Mouse (Mus musculus): ENCODE data around the gene Smad1.
"Not testable (repeated sequence)": the region's sequence is repeated elsewhere in the genome, so short reads cannot be mapped to it uniquely, and the experiment has no call there.

Gene Smad1

DNA sequence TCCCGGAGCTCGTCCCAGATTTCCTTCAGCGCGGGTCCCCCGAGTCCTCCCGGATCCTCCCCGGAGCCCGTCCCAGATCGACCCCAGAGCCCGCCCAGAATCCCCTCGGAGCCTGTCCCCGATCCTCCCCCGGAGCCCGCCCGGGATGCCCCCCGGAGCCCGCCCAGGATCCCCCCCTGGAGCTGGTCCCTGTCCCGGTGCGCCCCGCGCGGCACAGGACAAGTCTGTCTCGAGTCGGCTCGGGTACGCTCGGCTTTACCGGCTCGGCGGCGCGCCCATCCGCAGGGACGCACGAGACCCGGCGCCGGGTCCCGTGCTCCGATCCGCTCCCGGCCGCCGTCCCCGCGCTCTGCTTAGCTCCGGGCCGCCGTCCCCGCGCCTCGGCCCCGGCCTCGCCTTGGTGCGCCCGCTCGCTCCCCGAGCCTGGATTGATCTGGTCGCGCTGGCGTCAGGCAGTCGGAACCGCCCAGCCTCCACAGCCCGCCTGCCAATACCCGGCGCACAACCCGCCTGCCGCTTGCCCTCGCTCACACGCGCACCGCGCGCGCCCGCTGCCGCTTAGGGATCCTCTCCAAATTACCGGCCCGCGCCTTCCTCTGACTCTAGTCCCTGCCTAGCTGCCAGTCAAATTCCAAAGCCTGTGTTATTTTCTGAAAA lies at the start of gene Smad1:
Smad1 (minus strand) TSS at position 525 of the 657 bp plus-strand sequence.
- DNase-seq (ENCODE audit: low spot score in 2 of 2) = peak; percentile 71 to 85

- DNase-seq (ENCODE audit: low spot score in 2 of 2) = no peak
Measured at GRCm38 (mm10) chr8:79447260-79447853, 48.0 kb upstream of the Smad1 start.

DNA sequence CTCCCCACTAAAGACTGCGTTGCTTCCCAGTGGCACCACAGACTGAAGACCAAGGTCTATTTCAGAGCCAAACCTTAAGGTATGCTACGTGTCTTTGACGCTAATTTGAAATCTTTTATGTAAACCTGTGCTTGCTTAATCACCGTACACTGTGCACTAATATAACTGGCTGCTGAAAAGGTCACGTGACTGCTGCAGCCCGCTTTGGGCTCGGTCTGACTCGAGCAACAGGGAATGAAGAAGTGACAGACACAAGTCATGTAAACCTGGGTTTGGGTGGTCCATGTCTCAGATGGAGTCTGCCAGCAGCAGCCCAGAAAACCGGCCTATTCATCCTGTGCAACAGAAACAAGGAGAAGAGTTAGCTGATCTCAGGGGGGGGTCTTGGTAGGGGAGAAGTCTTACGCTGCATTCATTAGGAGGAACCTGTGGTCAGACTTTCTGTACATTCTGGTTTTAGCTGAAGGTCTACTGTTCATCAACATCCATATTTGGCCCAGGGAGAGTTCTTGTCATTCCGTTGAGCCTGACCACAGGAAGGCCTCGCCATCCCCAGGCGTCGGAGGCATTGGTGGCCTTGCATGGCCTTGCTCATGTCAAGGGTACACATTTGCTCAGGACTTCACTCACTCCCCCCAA lies 44.3 kb upstream of the Smad1 start:
- DNase-seq (ENCODE audit: low spot score in 2 of 2) = no peak

GRCm38 (mm10) chr8:79433953-79434500 lies 34.7 kb upstream of the Smad1 start:
- DNase-seq (ENCODE audit: low spot score in 2 of 2) = no peak

DNA sequence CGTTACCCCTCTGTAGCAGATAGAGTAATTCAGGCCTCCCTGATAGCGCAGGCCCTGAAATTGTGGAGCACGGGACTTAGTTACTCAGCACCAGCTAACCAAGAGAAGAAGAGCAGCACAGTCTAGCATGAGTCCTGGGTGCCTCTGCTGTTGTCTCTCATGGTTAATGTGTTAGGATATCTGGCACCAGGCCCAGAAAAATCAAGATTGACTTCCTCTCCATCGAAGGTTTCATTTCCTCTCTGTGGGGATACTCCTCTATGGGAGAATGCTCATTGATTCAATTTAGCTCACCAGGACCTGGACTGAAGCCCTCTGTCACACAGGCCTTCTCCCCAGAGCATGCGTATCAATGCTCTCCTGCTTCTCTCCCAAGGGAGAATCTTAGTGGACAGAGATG lies 15.6 kb upstream of the Smad1 start:
- DNase-seq (ENCODE audit: low spot score in 2 of 2) = peak in 1 of 2 experiments; percentile 51

DNA sequence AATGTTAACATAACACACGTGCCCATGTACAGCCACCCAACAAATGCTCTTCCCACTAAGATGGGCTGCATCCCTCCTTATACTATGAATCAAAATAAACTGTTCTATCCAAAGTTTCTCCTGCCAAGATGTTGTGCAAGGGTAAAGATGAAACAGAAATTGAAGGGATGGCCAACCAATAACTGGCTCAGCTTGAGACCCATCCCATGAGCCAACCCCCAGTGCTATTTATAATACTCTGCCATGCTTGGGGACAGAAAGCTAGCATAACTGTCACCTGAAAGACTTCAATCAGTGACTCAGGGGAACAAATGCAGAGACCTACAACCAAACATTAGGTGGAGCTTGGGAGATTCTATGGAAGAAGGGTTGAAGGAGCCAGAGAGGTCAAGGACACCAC lies 11.2 kb upstream of the Smad1 start:
- no peak for DNase-seq (ENCODE audit: low spot score in 2 of 2)

GRCm38 (mm10) chr8:79407356-79407755 lies 8.0 kb upstream of the Smad1 start:
- not testable (repeated sequence) for DNase-seq (ENCODE audit: low spot score in 2 of 2)

DNA sequence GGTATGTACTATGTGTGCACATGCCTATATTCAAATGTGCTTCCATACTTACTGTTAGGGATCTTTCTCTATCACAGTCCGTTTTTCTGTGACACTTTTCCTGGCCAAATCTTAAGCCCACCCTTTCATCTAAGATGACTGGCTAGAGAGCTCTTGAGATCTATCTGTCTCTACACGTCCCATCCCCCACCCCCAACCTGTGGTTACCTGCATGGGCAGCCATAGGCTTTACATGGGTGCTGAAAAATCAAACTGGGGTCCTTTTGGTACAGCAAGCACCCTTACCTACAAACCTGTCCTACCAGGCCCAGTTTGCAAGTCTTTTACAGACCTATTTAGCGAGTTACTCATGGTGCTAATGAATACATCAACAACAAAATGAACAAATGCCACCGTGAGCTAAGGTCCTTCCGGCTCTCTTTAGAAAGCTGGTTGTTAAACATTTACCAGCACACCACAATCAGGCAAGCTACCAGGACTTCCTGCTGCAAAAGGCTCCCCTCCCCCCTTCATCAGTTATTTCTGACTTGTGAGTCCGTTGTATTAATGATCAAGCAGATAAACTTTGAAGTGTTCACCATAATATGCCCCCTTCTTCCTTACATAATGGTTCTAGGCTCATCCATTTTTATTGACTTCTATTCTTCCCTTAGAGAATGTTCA lies 5.7 kb upstream of the Smad1 start:
- DNase-seq (ENCODE audit: low spot score in 2 of 2) = no peak

GRCm38 (mm10) chr8:79400671-79401070 lies 1.4 kb upstream of the Smad1 start:
- no peak for DNase-seq (ENCODE audit: low spot score in 2 of 2)

DNA sequence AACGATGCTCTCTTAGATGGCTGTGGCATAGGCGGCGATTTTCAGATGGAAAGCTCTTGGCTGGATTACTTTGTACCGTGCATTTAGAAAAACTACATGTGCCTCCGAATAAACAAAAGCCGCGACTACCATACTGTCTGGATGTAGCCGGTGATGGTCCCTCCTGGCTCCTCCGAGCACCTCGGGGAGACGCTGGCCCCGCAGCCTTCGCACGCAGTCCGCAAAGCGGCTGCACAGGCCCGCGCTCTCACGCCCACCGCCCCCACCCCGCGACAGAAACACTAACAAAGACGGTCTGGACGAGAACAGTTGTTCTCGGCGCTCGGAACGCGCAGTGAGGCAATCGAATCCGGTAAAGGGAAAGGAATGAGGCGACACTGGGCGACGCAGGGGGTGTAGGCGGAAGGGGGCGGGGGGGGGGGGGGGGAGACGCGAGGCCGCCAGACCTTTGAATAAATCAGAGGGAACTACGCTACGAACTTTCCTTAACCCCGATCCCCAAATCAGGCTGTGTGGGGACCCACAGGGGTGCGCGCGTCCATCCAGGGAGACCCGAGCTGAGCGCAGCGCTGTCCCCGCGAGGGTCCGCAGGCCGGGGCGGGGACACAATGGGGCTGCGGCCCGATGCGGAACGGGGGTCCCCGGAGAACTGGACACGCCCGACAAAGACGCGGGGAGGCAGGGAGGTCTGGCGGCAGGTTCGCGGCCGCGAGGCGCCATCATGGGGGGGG lies 902 bp downstream of the Smad1 start:
- no peak for DNase-seq (ENCODE audit: low spot score in 2 of 2)

- DNase-seq (ENCODE audit: low spot score in 2 of 2) = no peak
Measured at GRCm38 (mm10) chr8:79397705-79398250, 1.5 kb downstream of the Smad1 start.

DNA sequence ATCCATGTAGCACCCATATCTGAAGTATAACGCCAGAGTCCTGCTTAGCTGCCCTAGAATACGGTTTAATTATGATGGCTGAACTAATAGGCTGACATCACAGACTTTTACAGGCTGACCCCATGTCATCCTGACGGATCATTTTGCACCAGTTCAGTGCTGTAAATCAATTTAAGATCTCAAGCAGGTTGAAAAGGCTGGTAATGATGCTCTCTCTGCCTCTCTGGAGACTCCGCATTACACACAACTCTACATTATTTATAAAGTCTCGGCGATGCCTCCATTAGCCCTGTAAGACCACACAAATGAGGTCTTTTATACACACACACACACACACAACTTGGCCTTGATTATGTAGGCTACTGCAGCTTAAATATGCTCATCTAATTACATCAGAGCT lies 2.4 kb downstream of the Smad1 start:
- DNase-seq (ENCODE audit: low spot score in 2 of 2) = no peak

GRCm38 (mm10) chr8:79394009-79394408 lies 5.3 kb downstream of the Smad1 start:
- DNase-seq (ENCODE audit: low spot score in 2 of 2) = no peak

DNA sequence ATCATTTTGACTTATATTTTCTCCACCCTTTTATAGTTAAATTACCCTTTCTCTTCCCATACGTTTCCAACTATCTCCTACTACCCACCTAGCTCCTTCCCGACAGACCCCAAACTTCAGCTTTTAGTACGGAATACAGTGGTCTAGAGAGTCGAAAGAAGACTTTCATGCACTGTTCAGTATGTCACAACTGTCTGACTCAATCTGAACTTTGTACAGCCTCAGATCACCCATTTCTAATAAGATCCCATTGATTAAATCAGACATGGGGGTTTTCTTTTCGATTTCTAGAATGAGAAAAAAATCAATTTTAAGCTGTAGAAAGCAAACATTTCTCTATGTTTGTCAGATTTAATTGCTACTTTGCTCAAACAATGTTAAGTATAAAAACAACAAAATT lies 6.1 kb downstream of the Smad1 start:
- DNase-seq (ENCODE audit: low spot score in 2 of 2) = no peak

DNA sequence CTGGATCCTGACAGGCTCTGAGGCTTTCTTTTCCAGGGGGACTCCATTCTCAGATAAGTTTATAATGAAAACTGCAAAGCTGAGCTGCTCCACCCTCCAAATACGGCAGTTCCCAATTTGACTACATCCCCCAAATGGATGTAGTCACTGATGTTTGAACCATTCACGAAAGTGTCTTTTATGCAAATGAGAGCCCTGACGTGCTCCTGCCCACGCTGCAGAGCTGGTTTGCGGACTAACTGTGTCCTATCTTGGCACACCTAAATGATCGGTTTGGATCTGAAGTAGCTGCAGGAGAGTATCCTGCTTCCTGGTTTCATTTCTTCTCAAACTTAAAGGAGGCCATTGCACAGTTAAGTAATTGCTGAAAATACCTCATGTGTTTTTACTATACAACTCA lies 6.7 kb downstream of the Smad1 start:
- DNase-seq (ENCODE audit: low spot score in 2 of 2) = no peak

DNA sequence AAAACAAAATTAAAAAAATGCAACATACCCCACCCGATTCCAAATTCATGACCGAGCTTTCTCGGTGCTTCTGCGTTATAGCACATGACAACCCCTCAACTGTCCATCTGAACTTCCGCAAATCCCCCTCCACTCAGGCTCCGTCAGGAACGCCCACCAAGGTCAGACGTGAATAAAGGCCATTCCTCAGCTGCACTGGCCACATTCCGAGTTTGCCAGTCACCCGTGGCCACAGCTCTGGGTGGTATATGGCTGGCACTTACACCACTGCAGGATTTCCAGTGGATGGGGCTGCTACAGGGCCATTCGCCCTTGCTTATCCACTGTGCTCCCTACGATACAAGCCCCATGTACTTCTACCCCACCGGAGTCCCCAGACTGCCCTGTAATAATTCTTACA lies 7.9 kb downstream of the Smad1 start:
- no peak for DNase-seq (ENCODE audit: low spot score in 2 of 2)

- no peak for DNase-seq (ENCODE audit: low spot score in 2 of 2)
Measured at GRCm38 (mm10) chr8:79389074-79389786, 10.1 kb downstream of the Smad1 start.

- no peak for DNase-seq (ENCODE audit: low spot score in 2 of 2)
Measured at GRCm38 (mm10) chr8:79386831-79387230, 12.5 kb downstream of the Smad1 start.

- no peak for DNase-seq (ENCODE audit: low spot score in 2 of 2)
Measured at GRCm38 (mm10) chr8:79386358-79386757, 13.0 kb downstream of the Smad1 start.
